Mouse (Mus musculus) megakaryocyte-erythroid progenitor cell, adult 5-6 weeks (primary cell): ENCODE measurements around the gene Parn. TPM values are rescaled to one million over a fixed set of nuclear protein-coding genes. Genes with fewer than 3 reads are reported as not detected.

Source experiments
- ATAC-seq: replicated peaks from 2 replicates; pipeline ENCODE4 v1.8.0; 2016; ENCODE audit warnings: mild to moderate bottlenecking, inconsistent platforms; ENCODE audit not compliant: severe bottlenecking, poor library complexity, low FRiP score, low TSS enrichment
- total RNA-seq, 2 experiments: library from RNA; stranded (forward) in 1 of 2; stranded (reverse) in 1 of 2; fragments of 200-1000, 215-1000 nt in 1 of 2; fragments of >200 nt in 1 of 2; fragmentation: Nextera tagmentation in 1 of 2; gene quantifications; 2 replicates each; pipeline ENCODE4 v1.2.3; 2014 to 2017

The Parn gene
- total RNA-seq, 2 experiments from 2014 or later: 29.3 to 83.2 TPM

- no peak for ATAC-seq
Observed at GRCm38 (mm10) chr16:13505055-13505454, 162.9 kb downstream of the Parn start.

- ATAC-seq: no peak
Observed at GRCm38 (mm10) chr16:13504476-13504875, 163.5 kb downstream of the Parn start.

DNA sequence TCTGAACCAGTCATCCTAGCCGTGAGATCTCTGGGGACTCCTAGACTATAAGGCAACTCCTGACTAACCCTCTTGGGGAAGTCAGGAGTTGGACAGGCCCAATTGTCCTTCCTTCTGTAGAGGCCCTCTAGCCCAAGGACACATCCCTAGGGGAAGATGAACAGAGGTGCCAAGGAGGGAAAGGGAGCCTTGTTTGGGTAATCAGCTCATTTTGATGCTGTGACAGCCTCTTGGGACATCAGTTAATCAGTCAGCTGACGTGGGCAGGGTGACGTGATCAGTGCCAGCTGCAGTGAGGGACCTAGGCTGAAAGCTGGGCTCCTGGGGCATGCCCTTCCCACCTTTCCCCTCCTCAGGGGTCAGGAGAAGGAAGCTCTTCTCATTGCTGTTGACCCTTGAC, 169.0 kb downstream of the Parn start:
- ATAC-seq: no peak

GRCm38 (mm10) chr16:13493981-13494380, 174.0 kb downstream of the Parn start:
- no peak for ATAC-seq

GRCm38 (mm10) chr16:13492996-13493395, 175.0 kb downstream of the Parn start:
- ATAC-seq: no peak

- ATAC-seq: no peak
Observed at GRCm38 (mm10) chr16:13491776-13492175, 176.2 kb downstream of the Parn start.

Other genes starting within 250 kb of the Parn start
- gene Bfar, start 3.7 kb upstream of the Parn start, total RNA-seq (2014; fragmentation: Nextera tagmentation): 22.2 and 26.0 TPM in 2 replicates
- gene Bfar, start 3.7 kb upstream of the Parn start, total RNA-seq (2017): 29.5 and 35.2 TPM in 2 replicates
- gene 3110001I22Rik, start 3.8 kb upstream of the Parn start, total RNA-seq (2014; fragmentation: Nextera tagmentation): 4.7 and 5.1 TPM in 2 replicates
- gene 3110001I22Rik, start 3.8 kb upstream of the Parn start, total RNA-seq (2017): 10.7 and 19.8 TPM in 2 replicates
- not detected in 2 replicates for gene Pla2g10, start 62.8 kb upstream of the Parn start, total RNA-seq (2014; fragmentation: Nextera tagmentation)
- not detected in 2 replicates for gene Pla2g10, start 62.8 kb upstream of the Parn start, total RNA-seq (2017)
- gene Rrn3, start 112.5 kb upstream of the Parn start, total RNA-seq (2014; fragmentation: Nextera tagmentation): 37.6 and 47.6 TPM in 2 replicates
- gene Rrn3, start 112.5 kb upstream of the Parn start, total RNA-seq (2017): 62.0 and 71.2 TPM in 2 replicates
- gene Ntan1, start 150.7 kb upstream of the Parn start, total RNA-seq (2014; fragmentation: Nextera tagmentation): 27.0 and 29.3 TPM in 2 replicates
- 43.6 and 45.9 TPM in 2 replicates for gene Ntan1, start 150.7 kb upstream of the Parn start, total RNA-seq (2017)
- gene Pdxdc1, start 235.0 kb upstream of the Parn start, total RNA-seq (2014; fragmentation: Nextera tagmentation): 58.3 and 58.5 TPM in 2 replicates
- gene Pdxdc1, start 235.0 kb upstream of the Parn start, total RNA-seq (2017): 45.7 and 74.5 TPM in 2 replicates
- 0.22 and 2.0 TPM in 2 replicates for gene Mpv17l, start 235.0 kb upstream of the Parn start, total RNA-seq (2014; fragmentation: Nextera tagmentation)
- 0.99 and 1.8 TPM in 2 replicates for gene Mpv17l, start 235.0 kb upstream of the Parn start, total RNA-seq (2017)